Mouse (Mus musculus): Measurements from ENCODE around the gene Rabgap1l. TPM values are rescaled to one million over a fixed set of nuclear protein-coding genes. Genes with fewer than 3 reads are reported as not detected.

The Rabgap1l gene
- polyA plus RNA-seq, 1 experiment from 2014 or later: 18.7 TPM

DNA sequence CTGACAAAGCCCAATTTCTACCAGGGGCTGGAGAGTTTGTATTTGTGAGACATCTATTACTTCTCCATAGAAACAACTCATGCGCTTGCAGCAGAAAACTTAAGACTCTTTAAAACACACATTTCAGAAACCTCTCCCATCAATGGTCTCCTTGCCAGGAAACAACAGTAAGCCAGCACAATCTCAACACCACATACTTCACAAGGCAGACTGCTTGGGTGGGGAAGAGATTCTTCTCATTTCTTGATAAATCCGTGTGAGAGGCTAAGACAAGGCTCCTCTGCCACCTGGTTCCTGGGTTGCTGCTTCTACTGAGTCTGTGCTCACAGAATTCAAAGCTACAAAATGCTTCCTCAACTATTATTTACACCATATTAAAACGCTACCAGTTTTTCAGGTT, 543.2 kb downstream of the Rabgap1l start:
- H3K9me3 ChIP-seq: no peaks in the 10 kb centered on the region
- peaks cover 8% of the 10 kb centered on the region; the same call in 1 of the 2 replicates for H3K4me1 ChIP-seq
- H3K27me3 ChIP-seq: no peaks in the 10 kb centered on the region
- no peak for ATAC-seq (ENCODE audit: low FRiP score, low read depth)
- H3K36me3 ChIP-seq: no peaks in the 10 kb centered on the region
- H3K4me3 ChIP-seq: no peak overlapping the region
- WGBS: 72% methylated on average over 3 of the region's 3 CpGs
- H3K4me2 ChIP-seq (replicated peaks): no peak overlapping the region
- H3K9ac ChIP-seq: no peak overlapping the region
- no peak overlapping the region for H3K27ac ChIP-seq

DNA sequence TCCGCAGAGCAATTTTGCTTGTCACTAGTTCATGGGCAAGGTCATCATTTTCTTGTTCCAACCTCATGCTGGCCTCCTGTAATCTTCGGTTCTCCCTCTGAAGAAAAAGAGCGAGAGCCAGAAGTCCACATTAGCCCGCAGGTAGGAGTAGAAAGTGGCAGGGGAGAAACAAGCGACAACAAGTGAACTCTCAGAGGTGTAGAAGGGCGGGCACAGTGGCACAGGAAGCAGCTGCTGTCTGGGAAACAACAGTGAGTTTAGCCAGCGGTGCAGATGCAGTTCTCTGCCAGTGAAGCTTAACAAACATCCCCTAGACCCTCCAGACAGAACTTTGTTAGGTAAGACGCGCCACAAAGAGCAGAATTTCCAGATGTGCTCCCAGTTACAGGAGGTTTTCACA, 545.5 kb downstream of the Rabgap1l start:
- ATAC-seq (ENCODE audit: low FRiP score, low read depth): no peak

GRCm38 (mm10) chr1:160246844-160247243, 546.2 kb downstream of the Rabgap1l start:
- Histone ChIP-seq H3K27ac (no peak overlapping the region), H3K4me3 (no peak overlapping the region), H3K36me3 (no peaks in the 10 kb centered on the region), H3K4me2 (replicated peaks) (no peak overlapping the region), H3K9me3 (no peaks in the 10 kb centered on the region), H3K9ac (no peak overlapping the region), H3K4me1 (peaks cover 8% of the 10 kb centered on the region; the same call in 1 of the 2 replicates), H3K27me3 (no peaks in the 10 kb centered on the region)
- no peak for ATAC-seq (ENCODE audit: low FRiP score, low read depth)
- 66% methylated on average over 4 of the region's 4 CpGs for WGBS

More for the DNA sequence above, 545.5 kb downstream of the Rabgap1l start:
- WGBS: 74% methylated on average over 9 of the region's 9 CpGs
- Histone ChIP-seq H3K4me1 (peaks cover 8% of the 10 kb centered on the region; the same call in 1 of the 2 replicates), H3K4me3 (no peak overlapping the region), H3K36me3 (no peaks in the 10 kb centered on the region), H3K27ac (no peak overlapping the region), H3K9me3 (no peaks in the 10 kb centered on the region), H3K27me3 (no peaks in the 10 kb centered on the region), H3K4me2 (replicated peaks) (no peak overlapping the region), H3K9ac (no peak overlapping the region)

DNA sequence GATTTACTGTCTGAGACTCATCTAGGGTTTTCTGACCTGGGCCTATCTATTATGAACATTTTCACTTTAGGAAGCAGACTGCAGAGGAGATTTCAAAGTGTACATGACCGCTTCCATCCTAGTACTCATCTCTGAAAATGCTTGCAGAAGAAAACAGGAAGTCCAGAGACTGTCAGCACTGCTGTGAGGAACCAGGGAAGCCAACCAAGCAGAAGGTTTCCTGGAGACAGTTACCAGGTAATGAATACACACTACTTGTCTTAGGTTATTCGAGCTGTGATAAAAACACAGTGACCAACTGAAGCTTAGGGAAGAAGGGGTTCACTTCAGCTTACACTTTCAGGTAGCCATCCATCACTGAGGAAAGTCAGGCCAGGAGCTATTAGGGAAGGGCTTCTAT, 547.1 kb downstream of the Rabgap1l start:
- 80% methylated on average over 2 of the region's 2 CpGs for whole genome bisulfite sequencing
- Histone ChIP-seq H3K9ac (no peak overlapping the region), H3K4me3 (no peak overlapping the region), H3K9me3 (no peaks in the 10 kb centered on the region), H3K36me3 (no peaks in the 10 kb centered on the region), H3K27me3 (no peaks in the 10 kb centered on the region), H3K27ac (no peak overlapping the region), H3K4me2 (replicated peaks) (no peak overlapping the region), H3K4me1 (peaks cover 8% of the 10 kb centered on the region; the same call in 1 of the 2 replicates)
- no peak for ATAC-seq (ENCODE audit: low FRiP score, low read depth)

- H3K4me1 ChIP-seq: no peaks in the 10 kb centered on the region
- H3K27me3 ChIP-seq: no peaks in the 10 kb centered on the region
- H3K27ac ChIP-seq: no peak overlapping the region
- H3K9me3 ChIP-seq: peaks cover 4% of the 10 kb centered on the region; the same call in 1 of the 2 replicates
- no peak overlapping the region for H3K4me3 ChIP-seq
- H3K9ac ChIP-seq: no peak overlapping the region
- H3K36me3 ChIP-seq: no peaks in the 10 kb centered on the region
- no peak for ATAC-seq (ENCODE audit: low FRiP score, low read depth)
- H3K4me2 ChIP-seq (replicated peaks): no peak overlapping the region
- WGBS: 94% methylated on average over 5 of the region's 5 CpGs
Measured at GRCm38 (mm10) chr1:160244689-160245088, 548.3 kb downstream of the Rabgap1l start.

- WGBS: 88% methylated on average over 2 of the region's 2 CpGs
- H3K4me3 ChIP-seq: no peak overlapping the region
Measured at GRCm38 (mm10) chr1:160240091-160240490, 552.9 kb downstream of the Rabgap1l start.

GRCm38 (mm10) chr1:160238852-160239443, 554.1 kb downstream of the Rabgap1l start:
- Histone ChIP-seq H3K4me2 (replicated peaks) (no peak overlapping the region), H3K9ac (no peak overlapping the region), H3K27me3 (no peaks in the 10 kb centered on the region), H3K4me1 (no peaks in the 10 kb centered on the region), H3K4me3 (no peak overlapping the region), H3K36me3 (no peaks in the 10 kb centered on the region), H3K27ac (no peak overlapping the region), H3K9me3 (peaks cover 4% of the 10 kb centered on the region; the same call in 1 of the 2 replicates)
- WGBS: 86% methylated on average over 1 of the region's 1 CpGs
- ATAC-seq (ENCODE audit: low FRiP score, low read depth): no peak

More at GRCm38 (mm10) chr1:160240091-160240490, 552.9 kb downstream of the Rabgap1l start:
- Histone ChIP-seq H3K4me1 (no peaks in the 10 kb centered on the region), H3K27ac (no peak overlapping the region), H3K4me2 (replicated peaks) (no peak overlapping the region), H3K27me3 (no peaks in the 10 kb centered on the region), H3K36me3 (no peaks in the 10 kb centered on the region), H3K9ac (no peak overlapping the region), H3K9me3 (peaks cover 4% of the 10 kb centered on the region; the same call in 1 of the 2 replicates)
- ATAC-seq (ENCODE audit: low FRiP score, low read depth): no peak

GRCm38 (mm10) chr1:160237981-160238380, 555.0 kb downstream of the Rabgap1l start:
- Histone ChIP-seq H3K36me3 (no peaks in the 10 kb centered on the region), H3K27me3 (no peaks in the 10 kb centered on the region), H3K4me3 (no peak overlapping the region), H3K9me3 (peaks cover 4% of the 10 kb centered on the region; the same call in 1 of the 2 replicates), H3K4me2 (replicated peaks) (no peak overlapping the region), H3K27ac (no peak overlapping the region), H3K9ac (no peak overlapping the region), H3K4me1 (no peaks in the 10 kb centered on the region)
- no peak for ATAC-seq (ENCODE audit: low FRiP score, low read depth)
- 90% methylated on average over 2 of the region's 2 CpGs for WGBS

GRCm38 (mm10) chr1:160233921-160234320, 559.1 kb downstream of the Rabgap1l start:
- no peak overlapping the region for H3K9ac ChIP-seq
- no peaks in the 10 kb centered on the region for H3K36me3 ChIP-seq
- H3K27me3 ChIP-seq: no peaks in the 10 kb centered on the region
- no peak overlapping the region for H3K4me2 ChIP-seq (replicated peaks)
- ATAC-seq (ENCODE audit: low FRiP score, low read depth): no peak
- H3K4me3 ChIP-seq: no peak overlapping the region
- no peak overlapping the region for H3K27ac ChIP-seq
- no peaks in the 10 kb centered on the region for H3K9me3 ChIP-seq
- peaks cover 7% of the 10 kb centered on the region for H3K4me1 ChIP-seq

- H3K36me3 ChIP-seq: no peaks in the 10 kb centered on the region
- peaks cover 7% of the 10 kb centered on the region for H3K4me1 ChIP-seq
- no peak overlapping the region for H3K4me3 ChIP-seq
- H3K27ac ChIP-seq: no peak overlapping the region
- WGBS: 87% methylated on average over 3 of the region's 3 CpGs
- H3K9me3 ChIP-seq: no peaks in the 10 kb centered on the region
- no peak for ATAC-seq (ENCODE audit: low FRiP score, low read depth)
- H3K4me2 ChIP-seq (replicated peaks): no peak overlapping the region
- H3K27me3 ChIP-seq: no peaks in the 10 kb centered on the region
- H3K9ac ChIP-seq: no peak overlapping the region
Measured at GRCm38 (mm10) chr1:160232113-160232512, 560.9 kb downstream of the Rabgap1l start.

GRCm38 (mm10) chr1:160231013-160231412, 562.0 kb downstream of the Rabgap1l start:
- 35% methylated on average over 4 of the region's 4 CpGs for WGBS
- Histone ChIP-seq H3K4me1 (peaks cover 7% of the 10 kb centered on the region), H3K4me2 (replicated peaks) (no peak overlapping the region), H3K9me3 (no peaks in the 10 kb centered on the region), H3K27me3 (no peaks in the 10 kb centered on the region), H3K4me3 (no peak overlapping the region), H3K9ac (no peak overlapping the region), H3K36me3 (no peaks in the 10 kb centered on the region), H3K27ac (no peak overlapping the region)
- no peak for ATAC-seq (ENCODE audit: low FRiP score, low read depth)

DNA sequence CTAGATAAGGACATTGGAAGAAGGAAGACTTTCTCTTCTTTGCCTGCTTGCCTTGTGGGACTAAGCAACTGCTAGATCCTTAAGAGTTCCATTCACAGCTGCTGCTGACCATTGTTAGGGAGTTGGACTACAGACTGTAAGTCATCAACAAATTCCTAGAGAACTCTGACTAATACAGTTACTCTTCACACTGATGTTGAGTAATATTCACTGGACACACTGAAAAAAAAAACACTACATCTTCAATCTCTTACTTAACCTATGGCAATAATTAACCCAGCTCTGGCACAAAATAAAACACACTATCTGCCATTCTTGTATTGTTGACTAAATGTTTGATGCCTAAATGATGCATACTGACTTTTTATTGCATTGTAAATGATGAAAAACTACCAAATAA, 565.2 kb downstream of the Rabgap1l start:
- Histone ChIP-seq H3K4me3 (no peak overlapping the region), H3K36me3 (no peaks in the 10 kb centered on the region), H3K9ac (no peak overlapping the region), H3K4me2 (replicated peaks) (no peak overlapping the region), H3K27me3 (no peaks in the 10 kb centered on the region), H3K9me3 (no peaks in the 10 kb centered on the region), H3K4me1 (peaks cover 10% of the 10 kb centered on the region), H3K27ac (no peak overlapping the region)
- ATAC-seq (ENCODE audit: low FRiP score, low read depth): no peak

DNA sequence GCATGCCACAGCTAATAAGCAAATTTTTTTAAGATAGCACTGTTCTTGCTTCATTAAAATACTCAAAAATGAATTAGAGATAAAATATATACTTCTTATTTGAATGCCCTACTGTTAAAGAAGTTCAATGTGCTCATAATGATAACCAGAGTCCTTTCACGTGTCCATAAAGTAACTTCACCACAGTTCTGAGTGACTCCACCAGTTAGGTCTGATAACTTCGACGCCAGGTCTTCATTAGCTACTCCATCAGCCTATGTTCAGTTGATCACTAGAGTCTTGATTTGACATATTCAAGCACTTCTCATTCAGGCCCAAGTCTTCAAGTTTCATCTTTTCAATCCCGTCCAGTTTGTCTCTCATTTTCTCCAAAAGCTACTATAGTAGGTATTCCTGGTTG, 565.8 kb downstream of the Rabgap1l start:
- Histone ChIP-seq H3K4me3 (no peak overlapping the region), H3K4me2 (replicated peaks) (no peak overlapping the region), H3K36me3 (no peaks in the 10 kb centered on the region), H3K27ac (no peak overlapping the region), H3K9me3 (no peaks in the 10 kb centered on the region), H3K9ac (no peak overlapping the region), H3K27me3 (no peaks in the 10 kb centered on the region), H3K4me1 (peaks cover 10% of the 10 kb centered on the region)
- WGBS: 90% methylated on average over 4 of the region's 4 CpGs
- no peak for ATAC-seq (ENCODE audit: low FRiP score, low read depth)
